Mouse (Mus musculus): ENCODE results near the gene Tapbpl.
A peak's percentile ranks its signal among the peaks of the same experiment; 100 is the strongest.

The Tapbpl gene

DNA sequence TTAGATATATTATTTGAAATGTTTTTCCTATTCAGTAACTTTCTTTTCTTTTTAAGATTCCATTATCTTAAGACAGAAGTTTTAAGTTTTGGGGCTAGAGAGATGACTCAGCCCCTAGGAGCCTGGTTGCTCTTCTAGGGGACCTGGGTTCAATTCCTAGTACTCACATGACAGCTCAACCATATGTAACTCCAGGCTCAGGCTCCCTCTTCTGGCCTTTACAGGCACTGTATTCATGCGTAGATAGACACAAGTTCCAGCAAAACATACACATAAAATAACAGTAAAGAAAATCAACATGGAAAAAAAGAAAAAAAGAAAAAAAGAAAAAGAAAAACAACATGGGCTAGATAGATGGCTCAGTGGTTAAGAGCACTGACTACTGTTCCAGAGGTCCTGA, 21.2 kb downstream of the Tapbpl start:
- no peak for DNase-seq (ENCODE audit: low read depth, low spot score)

DNA sequence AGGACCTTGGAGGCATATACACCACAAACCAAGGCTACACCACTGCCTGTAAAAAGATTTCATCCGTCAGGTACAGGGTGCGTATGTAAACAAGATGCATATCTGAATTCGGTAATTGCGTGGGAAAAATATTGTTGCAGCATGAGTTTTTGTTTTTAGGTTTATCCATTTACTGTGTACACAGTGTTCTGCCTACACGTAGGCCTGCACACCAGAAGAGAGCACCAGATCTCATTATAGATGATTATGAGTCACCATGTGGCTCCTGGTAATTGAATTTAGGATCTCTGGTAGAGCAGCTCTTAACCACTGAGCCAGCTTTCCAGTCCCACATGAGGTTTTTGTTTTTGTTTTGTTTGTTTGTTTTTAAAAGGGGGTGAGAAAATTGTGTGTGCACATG, 34.5 kb downstream of the Tapbpl start:
- DNase-seq (ENCODE audit: low read depth, low spot score) = no peak

DNA sequence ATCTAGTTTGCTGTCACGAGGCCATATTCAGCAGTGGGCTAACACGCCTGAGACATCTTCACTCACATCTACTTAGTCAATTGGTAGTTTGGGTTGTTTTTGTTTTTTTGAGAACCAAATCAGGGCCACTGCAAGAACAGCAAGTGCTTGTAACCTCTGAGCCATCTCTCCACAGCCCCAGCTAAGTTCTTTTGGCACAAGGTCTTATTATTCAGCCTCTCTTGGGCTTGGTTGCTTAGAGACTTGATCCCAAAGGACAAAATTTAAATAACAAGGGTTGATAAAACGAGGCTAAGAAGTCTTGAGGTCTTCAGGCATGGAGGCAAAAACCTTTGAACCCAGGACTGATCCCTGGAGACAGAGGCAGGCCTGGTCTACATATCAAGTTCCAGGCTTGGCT, 35.4 kb downstream of the Tapbpl start:
- DNase-seq (ENCODE audit: low read depth, low spot score) = no peak

DNA sequence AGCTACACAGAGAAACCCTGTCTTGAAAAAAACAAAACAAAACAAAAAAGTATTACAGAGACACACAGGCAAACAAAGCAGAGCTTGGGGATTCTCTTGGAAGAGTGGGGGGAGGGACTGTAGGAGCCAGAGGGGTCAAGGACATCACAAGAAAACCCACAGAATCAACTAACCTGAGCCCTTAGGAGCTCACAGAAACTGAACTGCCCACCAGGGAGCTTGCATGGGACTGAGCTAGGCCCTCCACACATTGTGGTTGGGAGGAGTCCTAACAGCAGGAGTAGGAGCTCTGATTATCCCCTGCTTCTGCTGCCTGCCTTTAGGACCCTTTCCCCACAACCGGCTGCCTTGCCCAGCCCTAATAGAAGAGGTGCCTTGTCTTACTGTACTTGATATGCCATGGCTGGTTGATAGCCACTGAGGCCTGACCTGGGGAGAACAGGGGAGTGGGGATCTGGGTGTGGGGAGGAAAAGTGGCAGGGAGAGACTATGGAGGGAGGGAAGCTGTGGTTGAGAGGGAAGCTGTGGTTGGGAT, 36.1 kb downstream of the Tapbpl start:
- no peak for DNase-seq (ENCODE audit: low read depth, low spot score)

DNA sequence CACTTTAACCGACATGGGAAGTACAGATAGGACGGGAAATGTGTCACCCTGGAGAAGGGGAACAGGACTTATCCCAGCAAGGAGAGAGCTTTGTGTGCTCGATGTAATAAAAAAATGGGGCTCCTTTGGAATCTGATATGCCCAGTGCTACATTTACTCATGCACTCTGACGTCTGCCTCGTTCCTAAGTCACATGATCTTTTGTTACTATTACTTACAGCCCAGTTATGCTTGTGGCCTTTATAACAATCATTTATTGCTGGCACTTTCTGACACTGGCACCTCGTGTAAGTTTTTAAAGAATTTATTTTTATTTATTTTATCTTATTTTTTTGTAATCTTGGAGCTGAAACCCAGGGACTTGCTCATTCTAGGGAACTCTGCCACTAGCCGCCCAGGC, 38.3 kb downstream of the Tapbpl start:
- DNase-seq (ENCODE audit: low read depth, low spot score) = no peak

DNA sequence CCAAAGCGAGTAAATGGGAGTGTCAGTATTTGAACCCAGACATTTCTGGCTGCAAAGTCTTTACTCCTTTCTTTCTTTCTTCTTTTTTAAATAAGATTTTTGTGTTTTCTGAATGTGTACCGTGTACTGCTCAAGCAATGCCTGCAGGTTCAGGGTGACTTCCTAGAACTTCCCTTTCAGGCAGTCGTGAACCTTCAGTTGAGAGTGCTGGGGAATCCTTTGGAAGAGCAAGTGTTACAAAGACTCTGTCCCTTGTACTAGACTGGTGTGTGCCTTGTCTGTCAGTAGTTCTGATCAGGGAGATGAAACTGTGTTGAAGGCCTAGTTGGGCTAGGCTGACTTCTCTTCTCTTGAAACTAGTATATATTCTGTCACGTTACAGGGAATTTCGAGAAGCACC, 38.8 kb downstream of the Tapbpl start:
- no peak for DNase-seq (ENCODE audit: low read depth, low spot score)

DNA sequence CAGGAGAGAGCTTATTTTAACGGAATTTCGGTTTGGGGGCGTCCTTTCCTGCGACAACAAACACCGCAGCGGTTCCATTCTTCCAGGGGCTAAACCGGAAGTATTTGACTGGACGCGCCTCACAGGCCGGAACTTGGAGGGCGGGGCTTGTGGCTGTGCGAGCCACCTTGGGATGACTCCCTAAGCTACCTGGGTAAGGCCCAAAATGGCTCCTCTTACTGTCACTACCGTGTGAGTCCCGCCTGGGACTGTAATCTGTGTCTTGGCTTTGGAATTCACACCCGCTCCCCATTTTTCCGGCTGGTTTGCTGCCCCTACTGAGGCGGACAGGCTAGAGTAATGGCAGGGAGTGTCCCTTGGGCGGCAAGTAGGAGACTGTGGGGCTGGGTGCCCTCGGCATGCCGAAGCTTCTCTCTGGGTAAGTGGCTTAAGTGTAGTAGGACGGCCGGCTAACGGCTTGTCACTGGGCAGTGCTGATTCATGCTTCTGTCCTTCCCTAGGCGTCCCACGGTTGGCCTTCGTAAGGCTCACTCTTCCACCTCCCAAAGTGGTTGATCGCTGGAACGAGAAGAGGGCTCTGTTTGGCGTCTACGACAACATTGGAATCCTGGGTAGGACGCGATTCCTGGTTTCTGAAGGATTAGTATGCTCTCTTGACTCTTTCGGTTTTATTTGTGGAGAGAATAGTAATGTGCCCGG, 39.5 kb downstream of the Tapbpl start:
- DNase-seq (ENCODE audit: low read depth, low spot score) = peak; percentile 84

DNA sequence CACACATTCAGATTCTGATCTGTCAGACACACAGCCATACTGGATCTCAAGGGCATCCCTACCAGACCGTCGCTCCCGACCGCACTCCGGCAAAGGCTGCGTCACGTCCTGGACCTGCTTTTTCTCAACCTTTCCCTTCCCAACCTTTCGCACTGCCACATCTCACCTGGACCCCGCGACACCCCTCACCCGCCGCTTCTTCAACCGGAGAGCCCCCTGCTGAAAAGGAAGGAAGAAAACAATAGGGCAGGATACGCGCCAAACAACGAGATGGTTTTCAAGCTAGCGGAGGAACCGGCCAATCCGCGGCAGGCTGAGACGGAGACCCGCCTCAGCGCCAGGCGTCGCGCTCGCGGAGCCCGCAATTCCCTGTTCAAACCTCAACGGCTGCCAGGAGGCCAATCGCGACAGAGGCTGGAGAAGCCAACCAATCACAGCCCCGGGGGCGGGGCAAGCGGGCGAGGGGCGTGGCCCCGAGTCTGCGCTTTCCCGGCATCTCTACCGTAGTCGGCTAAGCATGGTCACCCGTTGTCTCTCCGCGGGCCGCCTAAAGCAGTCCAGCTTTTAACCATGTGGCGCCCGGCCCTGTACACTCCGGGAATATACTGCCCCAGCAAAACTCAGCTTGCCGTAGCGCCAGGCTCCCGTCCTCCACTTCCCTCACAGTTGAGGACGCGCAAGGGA, 40.2 kb downstream of the Tapbpl start, which contains the start of the genes Ncapd2 and Mrpl51:
Gene Ncapd2, minus strand, starts transcription at position 370 of the 684 bp plus-strand sequence.
Gene Mrpl51, plus strand, starts transcription at position 470 of the 684 bp plus-strand sequence.
- DNase-seq (ENCODE audit: low read depth, low spot score) = peak; percentile 95

DNA sequence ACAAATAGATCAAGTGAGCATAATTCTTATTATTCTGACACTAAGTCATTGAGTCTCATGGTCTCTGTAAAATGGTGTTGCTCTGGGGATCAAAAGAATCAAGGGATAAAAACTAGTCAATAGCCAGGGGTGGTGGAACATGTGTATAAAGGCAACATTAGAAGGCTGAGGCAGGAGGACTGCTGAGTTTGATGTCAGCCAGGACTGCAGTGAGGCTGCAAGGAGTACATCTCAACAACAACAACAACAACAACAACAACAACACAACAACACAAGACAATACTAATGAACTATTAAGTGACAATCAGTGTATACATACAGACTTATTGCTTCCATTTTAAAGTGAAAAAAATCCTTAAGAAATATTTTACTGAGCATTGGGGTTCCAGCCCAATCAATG, 40.8 kb downstream of the Tapbpl start:
- no peak for DNase-seq (ENCODE audit: low read depth, low spot score)

DNA sequence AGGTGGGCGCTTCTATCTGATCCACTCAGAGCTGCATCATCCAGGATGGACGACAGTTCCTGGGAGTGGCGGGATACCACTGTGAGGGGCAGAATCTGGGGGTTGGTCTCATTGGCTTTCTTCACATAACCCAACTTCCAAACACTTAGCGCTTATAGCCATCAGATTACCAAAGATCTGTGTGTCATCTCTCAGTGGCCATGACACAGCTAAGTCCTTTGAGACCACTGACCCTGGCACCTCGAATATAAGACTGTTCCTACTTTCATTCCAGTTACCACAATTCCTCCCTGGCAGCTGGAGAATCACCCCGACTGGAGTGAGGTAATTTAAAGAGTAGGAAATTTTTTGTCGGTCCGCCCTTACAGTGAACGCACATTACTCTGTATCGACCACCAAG, 45.5 kb downstream of the Tapbpl start:
- no peak for DNase-seq (ENCODE audit: low read depth, low spot score)

DNA sequence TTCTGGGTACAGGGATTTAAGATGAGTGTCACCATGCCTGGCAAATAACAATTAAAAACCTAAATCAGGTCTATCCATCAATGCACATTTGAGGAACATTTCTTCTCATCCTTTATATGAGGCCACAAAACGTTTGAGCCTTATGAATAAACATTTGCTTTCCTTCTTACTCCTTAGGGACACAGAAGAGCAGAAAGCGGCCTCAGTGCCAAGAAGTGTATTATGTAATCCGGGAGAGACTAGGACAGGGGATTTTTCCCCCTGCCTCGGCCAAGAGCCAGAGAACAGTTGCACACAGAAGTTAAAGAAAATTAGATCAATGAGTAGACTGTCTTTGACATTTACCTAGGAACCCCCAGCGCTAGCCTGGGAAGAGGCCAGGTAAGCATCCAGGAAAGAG, 49.5 kb downstream of the Tapbpl start:
- no peak for DNase-seq (ENCODE audit: low read depth, low spot score)

DNA sequence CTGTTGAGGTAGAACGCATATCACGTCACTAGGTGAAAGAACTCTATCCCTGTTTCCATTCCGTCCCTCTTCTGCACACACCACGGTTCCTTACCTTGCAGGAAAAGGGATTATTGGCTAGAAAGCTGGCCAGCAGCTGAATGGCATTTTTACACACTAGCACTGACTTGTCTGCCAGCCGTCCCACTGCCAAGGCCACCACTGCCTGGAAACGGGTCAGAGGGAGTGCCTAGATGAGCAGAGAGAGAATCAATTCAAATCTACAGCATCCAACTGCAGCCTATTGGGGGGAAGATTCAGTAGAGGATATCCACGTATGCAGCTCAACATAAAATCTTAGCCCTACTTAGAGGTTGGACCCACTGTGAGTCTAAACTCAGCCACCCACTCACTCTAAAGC, 52.1 kb downstream of the Tapbpl start:
- DNase-seq (ENCODE audit: low read depth, low spot score) = no peak

DNA sequence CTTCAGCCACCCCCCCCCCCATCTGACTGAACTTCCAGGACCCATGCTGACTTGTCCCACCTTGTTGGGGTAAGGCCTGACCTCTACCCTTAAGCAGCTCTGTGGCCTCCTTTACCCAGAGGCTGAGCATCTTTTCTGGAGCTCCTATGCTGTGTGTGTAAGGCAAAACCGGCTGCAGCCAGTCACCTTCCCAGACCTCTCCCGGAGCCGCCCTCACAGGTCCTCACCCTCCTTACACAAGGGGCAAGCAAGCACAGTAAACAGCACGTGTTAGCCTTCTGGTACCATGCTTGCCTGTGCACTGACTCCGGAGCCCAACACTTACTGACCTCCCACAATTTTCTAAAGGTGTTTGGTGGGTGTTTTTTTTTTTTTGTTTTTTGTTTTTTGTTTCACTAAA, 56.2 kb downstream of the Tapbpl start:
- no peak for DNase-seq (ENCODE audit: low read depth, low spot score)
